Mouse (Mus musculus): ENCODE results near the gene Dusp9. TPM values are rescaled to one million over a fixed set of nuclear protein-coding genes. Genes with fewer than 3 reads are reported as not detected.

Dusp9 gene
- polyA plus RNA-seq, 1 experiment from 2014 or later, result 1.1 TPM

DNA sequence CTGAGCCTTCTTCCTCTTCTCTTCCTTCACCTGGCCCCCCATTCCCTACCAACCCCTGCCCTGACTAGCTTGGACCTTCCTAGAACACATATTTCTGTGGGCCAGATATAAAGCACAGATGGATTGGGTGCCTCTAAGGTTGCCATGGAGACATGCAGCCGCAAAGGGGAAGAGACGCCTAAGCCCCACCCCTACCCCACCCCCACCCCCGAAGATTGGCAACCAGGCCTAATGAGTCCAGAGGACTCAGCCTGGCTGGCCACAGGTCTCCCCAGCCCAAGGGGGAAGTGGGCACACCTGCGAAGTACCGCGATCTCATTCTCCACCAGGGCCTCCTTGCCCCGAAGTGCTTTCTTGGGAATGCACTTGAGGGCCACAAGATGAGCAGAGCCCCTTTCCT lies 19.2 kb downstream of the Dusp9 start:
- no peaks in the 10 kb centered on the region for H3K36me3 ChIP-seq (ENCODE audit: control insufficient read depth, insufficient read depth)
- no peak overlapping the region for H3K4me2 ChIP-seq (ENCODE audit: low read depth, low read length)
- H3K4me3 ChIP-seq (ENCODE audit: low read length), result no peak overlapping the region
- H3K27ac ChIP-seq (ENCODE audit: low read length), result no peak overlapping the region
- H3K9ac ChIP-seq (ENCODE audit: low read length), result no peak overlapping the region
- 0 out of 2 replicates have a peak, but pooled peaks cover 3% of the 10 kb centered on the region for H3K9me3 ChIP-seq (replicated peaks; ENCODE audit: control insufficient read depth, low read length)
- no peak for ATAC-seq (replicated peaks; ENCODE audit: extremely low read depth, insufficient read depth, low FRiP score)
- WGBS, result 48% methylated on average over 7 of the region's 7 CpGs
- no peaks in the 10 kb centered on the region; the same call in 1 of the 2 replicates for H3K4me1 ChIP-seq (ENCODE audit: control insufficient read depth, insufficient read depth, low read length)
- no peaks in the 10 kb centered on the region for H3K27me3 ChIP-seq (ENCODE audit: control insufficient read depth, insufficient read depth, low read length)

GRCm38 (mm10) chrX:73658936-73659574 lies 19.8 kb downstream of the Dusp9 start:
- Histone ChIP-seq H3K27me3 (ENCODE audit: control insufficient read depth, insufficient read depth, low read length) (no peaks in the 10 kb centered on the region), H3K27ac (ENCODE audit: low read length) (no peak overlapping the region), H3K4me1 (ENCODE audit: control insufficient read depth, insufficient read depth, low read length) (no peaks in the 10 kb centered on the region; the same call in 1 of the 2 replicates), H3K4me2 (ENCODE audit: low read depth, low read length) (peak overlapping the region; percentile 80), H3K36me3 (ENCODE audit: control insufficient read depth, insufficient read depth) (no peaks in the 10 kb centered on the region), H3K9ac (ENCODE audit: low read length) (no peak overlapping the region), H3K9me3 (replicated peaks; ENCODE audit: control insufficient read depth, low read length) (0 out of 2 replicates have a peak, but pooled peaks cover 3% of the 10 kb centered on the region), H3K4me3 (ENCODE audit: low read length) (peak overlapping the region; percentile 57)
- ATAC-seq (replicated peaks; ENCODE audit: extremely low read depth, insufficient read depth, low FRiP score), result peak; percentile 35; the same call in 1 of the 2 replicates
- WGBS, result 57% methylated on average over 13 of the region's 13 CpGs

GRCm38 (mm10) chrX:73659575-73660283 lies 20.5 kb downstream of the Dusp9 start, which contains the start of gene Pnck:
Gene Pnck, minus strand, starts transcription at chrX:73660117.
- 16% methylated on average over 52 of the region's 57 CpGs for WGBS
- Histone ChIP-seq H3K4me3 (ENCODE audit: low read length) (peak within 1 kb of the TSS; percentile 57), H3K9me3 (replicated peaks; ENCODE audit: control insufficient read depth, low read length) (0 out of 2 replicates have a peak, but pooled peaks cover 3% of the 10 kb centered on the region), H3K36me3 (ENCODE audit: control insufficient read depth, insufficient read depth) (no peaks in the 10 kb centered on the region), H3K27ac (ENCODE audit: low read length) (no peak within 1 kb of the TSS), H3K27me3 (ENCODE audit: control insufficient read depth, insufficient read depth, low read length) (no peaks in the 10 kb centered on the region), H3K4me2 (ENCODE audit: low read depth, low read length) (peak within 1 kb of the TSS; percentile 80), H3K9ac (ENCODE audit: low read length) (peak within 1 kb of the TSS; percentile 70), H3K4me1 (ENCODE audit: control insufficient read depth, insufficient read depth, low read length) (no peaks in the 10 kb centered on the region; the same call in 1 of the 2 replicates)
- peak; percentile 42; the same call in 1 of the 2 replicates for ATAC-seq (replicated peaks; ENCODE audit: extremely low read depth, insufficient read depth, low FRiP score)

DNA sequence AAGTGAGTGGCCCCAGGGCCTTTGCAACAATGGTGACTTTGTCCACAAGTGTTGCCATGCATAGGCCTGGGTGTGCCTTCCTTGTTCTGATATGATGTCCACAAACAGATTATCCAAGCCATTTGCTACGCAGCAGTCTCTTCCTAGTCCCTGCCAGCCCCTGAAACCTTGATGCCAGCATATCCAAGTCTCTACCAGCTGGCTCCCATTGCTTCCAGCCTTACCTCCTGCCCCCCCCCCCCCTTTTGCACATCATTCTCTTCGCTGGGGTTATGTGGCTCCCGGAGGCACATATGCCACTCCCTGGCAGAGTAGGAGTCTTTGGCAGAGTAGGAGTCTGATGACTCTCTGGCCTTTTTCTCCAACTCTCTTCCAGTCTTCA lies 21.1 kb downstream of the Dusp9 start:
- WGBS, result 80% methylated on average over 3 of the region's 3 CpGs
- H3K4me2 ChIP-seq (ENCODE audit: low read depth, low read length), result peak overlapping the region; percentile 80
- peak overlapping the region; percentile 57 for H3K4me3 ChIP-seq (ENCODE audit: low read length)
- peak overlapping the region; percentile 70 for H3K9ac ChIP-seq (ENCODE audit: low read length)
- 0 out of 2 replicates have a peak, but pooled peaks cover 3% of the 10 kb centered on the region for H3K9me3 ChIP-seq (replicated peaks; ENCODE audit: control insufficient read depth, low read length)
- H3K27me3 ChIP-seq (ENCODE audit: control insufficient read depth, insufficient read depth, low read length), result no peaks in the 10 kb centered on the region
- H3K27ac ChIP-seq (ENCODE audit: low read length), result no peak overlapping the region
- no peaks in the 10 kb centered on the region; the same call in 1 of the 2 replicates for H3K4me1 ChIP-seq (ENCODE audit: control insufficient read depth, insufficient read depth, low read length)
- ATAC-seq (replicated peaks; ENCODE audit: extremely low read depth, insufficient read depth, low FRiP score), result no peak
- no peaks in the 10 kb centered on the region for H3K36me3 ChIP-seq (ENCODE audit: control insufficient read depth, insufficient read depth)

- no peak for ATAC-seq (replicated peaks; ENCODE audit: extremely low read depth, insufficient read depth, low FRiP score)
- no peaks in the 10 kb centered on the region for H3K36me3 ChIP-seq (ENCODE audit: control insufficient read depth, insufficient read depth)
- no peak overlapping the region for H3K9ac ChIP-seq (ENCODE audit: low read length)
- 0 out of 2 replicates have a peak, but pooled peaks cover 3% of the 10 kb centered on the region for H3K9me3 ChIP-seq (replicated peaks; ENCODE audit: control insufficient read depth, low read length)
- H3K4me3 ChIP-seq (ENCODE audit: low read length), result no peak overlapping the region
- H3K4me2 ChIP-seq (ENCODE audit: low read depth, low read length), result no peak overlapping the region
- H3K27me3 ChIP-seq (ENCODE audit: control insufficient read depth, insufficient read depth, low read length), result no peaks in the 10 kb centered on the region
- H3K27ac ChIP-seq (ENCODE audit: low read length), result no peak overlapping the region
- H3K4me1 ChIP-seq (ENCODE audit: control insufficient read depth, insufficient read depth, low read length), result no peaks in the 10 kb centered on the region; the same call in 1 of the 2 replicates
These were observed 23.9 kb downstream of the Dusp9 start for GRCm38 (mm10) chrX:73663143-73663542.

DNA sequence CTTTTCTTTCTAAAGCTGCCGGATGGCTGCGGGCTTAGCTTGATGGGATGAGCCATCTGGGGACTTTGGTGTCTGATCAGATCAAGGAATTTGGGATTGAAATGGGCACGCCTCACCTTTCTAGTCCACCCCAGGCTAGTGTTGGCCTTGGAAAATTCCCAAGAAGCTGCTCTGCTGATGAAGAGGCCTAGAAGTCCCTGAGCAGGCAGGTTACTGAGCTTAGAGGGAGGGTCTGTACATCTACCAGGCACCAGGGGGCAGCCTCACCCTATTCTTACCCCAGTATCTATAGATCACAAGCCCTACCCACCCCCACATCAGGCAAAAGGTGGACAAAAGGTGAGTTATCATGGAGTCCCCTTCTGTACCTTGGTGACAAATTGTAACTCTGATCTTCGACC lies 32.8 kb downstream of the Dusp9 start:
- Histone ChIP-seq H3K27me3 (ENCODE audit: control insufficient read depth, insufficient read depth, low read length) (no peaks in the 10 kb centered on the region; the same call in 1 of the 2 replicates), H3K36me3 (ENCODE audit: control insufficient read depth, insufficient read depth) (no peaks in the 10 kb centered on the region), H3K4me1 (ENCODE audit: control insufficient read depth, insufficient read depth, low read length) (peaks cover 9% of the 10 kb centered on the region; the same call in 1 of the 2 replicates), H3K9me3 (replicated peaks; ENCODE audit: control insufficient read depth, low read length) (no peaks in the 10 kb centered on the region), H3K9ac (ENCODE audit: low read length) (no peak overlapping the region), H3K27ac (ENCODE audit: low read length) (no peak overlapping the region), H3K4me3 (ENCODE audit: low read length) (no peak overlapping the region), H3K4me2 (ENCODE audit: low read depth, low read length) (no peak overlapping the region)
- ATAC-seq (replicated peaks; ENCODE audit: extremely low read depth, insufficient read depth, low FRiP score), result 0 out of 2 replicates have a peak, but pooled peaks have one; percentile 26
- WGBS, result 59% methylated on average over 4 of the region's 4 CpGs

- WGBS, result 11% methylated on average over 47 of the region's 72 CpGs
- H3K4me1 ChIP-seq (ENCODE audit: control insufficient read depth, insufficient read depth, low read length), result peaks cover 9% of the 10 kb centered on the region; the same call in 1 of the 2 replicates
- H3K27ac ChIP-seq (ENCODE audit: low read length), result peak within 1 kb of the TSS; percentile 81
- no peaks in the 10 kb centered on the region; the same call in 1 of the 2 replicates for H3K27me3 ChIP-seq (ENCODE audit: control insufficient read depth, insufficient read depth, low read length)
- ATAC-seq (replicated peaks; ENCODE audit: extremely low read depth, insufficient read depth, low FRiP score), result peak; percentile 77
- H3K9me3 ChIP-seq (replicated peaks; ENCODE audit: control insufficient read depth, low read length), result no peaks in the 10 kb centered on the region
- peak within 1 kb of the TSS; percentile 72 for H3K4me3 ChIP-seq (ENCODE audit: low read length)
- H3K4me2 ChIP-seq (ENCODE audit: low read depth, low read length), result peak within 1 kb of the TSS; percentile 66
- H3K9ac ChIP-seq (ENCODE audit: low read length), result peak within 1 kb of the TSS; percentile 87
- no peaks in the 10 kb centered on the region for H3K36me3 ChIP-seq (ENCODE audit: control insufficient read depth, insufficient read depth)
These were observed 33.8 kb downstream of the Dusp9 start, which contains the start of gene Slc6a8 for GRCm38 (mm10) chrX:73672879-73673618. Gene Slc6a8, plus strand, starts transcription at chrX:73673150.

- 20% methylated on average over 32 of the region's 42 CpGs for WGBS
- H3K4me3 ChIP-seq (ENCODE audit: low read length), result peak overlapping the region; percentile 72
- H3K27ac ChIP-seq (ENCODE audit: low read length), result peak overlapping the region; percentile 81
- H3K9ac ChIP-seq (ENCODE audit: low read length), result peak overlapping the region; percentile 87
- no peaks in the 10 kb centered on the region; the same call in 1 of the 2 replicates for H3K27me3 ChIP-seq (ENCODE audit: control insufficient read depth, insufficient read depth, low read length)
- 0 out of 2 replicates have a peak, but pooled peaks cover 2% of the 10 kb centered on the region for H3K36me3 ChIP-seq (ENCODE audit: control insufficient read depth, insufficient read depth)
- peak overlapping the region; percentile 66 for H3K4me2 ChIP-seq (ENCODE audit: low read depth, low read length)
- H3K4me1 ChIP-seq (ENCODE audit: control insufficient read depth, insufficient read depth, low read length), result peaks cover 9% of the 10 kb centered on the region; the same call in 1 of the 2 replicates
- ATAC-seq (replicated peaks; ENCODE audit: extremely low read depth, insufficient read depth, low FRiP score), result 0 out of 2 replicates have a peak, but pooled peaks have one; percentile 2
- H3K9me3 ChIP-seq (replicated peaks; ENCODE audit: control insufficient read depth, low read length), result no peaks in the 10 kb centered on the region
These were observed 34.4 kb downstream of the Dusp9 start for GRCm38 (mm10) chrX:73673619-73673967.
